Mouse (Mus musculus) thymus, adult 2 months (tissue): Measurements from ENCODE around the gene Selplg.

ENCODE experiments used
- CTCF ChIP-seq: fragments of 200-500 bp; IDR thresholded peaks from 2 replicates; pipeline ENCODE4 v1.5.1; 2012; ENCODE audit warnings: mild to moderate bottlenecking, control low read depth, low read length, moderate library complexity, borderline replicate concordance; ENCODE audit not compliant: control insufficient read depth, poor library complexity, insufficient read depth; ENCODE audit errors: extremely low read depth
- POLR2A ChIP-seq: fragments of 200-500 bp; IDR thresholded peaks from 2 replicates; pipeline ENCODE4 v1.6.1; 2012; ENCODE audit warnings: mild to moderate bottlenecking, low read length, control low read depth, moderate library complexity; ENCODE audit not compliant: control insufficient read depth, poor library complexity, insufficient read depth; ENCODE audit errors: extremely low read depth

DNA sequence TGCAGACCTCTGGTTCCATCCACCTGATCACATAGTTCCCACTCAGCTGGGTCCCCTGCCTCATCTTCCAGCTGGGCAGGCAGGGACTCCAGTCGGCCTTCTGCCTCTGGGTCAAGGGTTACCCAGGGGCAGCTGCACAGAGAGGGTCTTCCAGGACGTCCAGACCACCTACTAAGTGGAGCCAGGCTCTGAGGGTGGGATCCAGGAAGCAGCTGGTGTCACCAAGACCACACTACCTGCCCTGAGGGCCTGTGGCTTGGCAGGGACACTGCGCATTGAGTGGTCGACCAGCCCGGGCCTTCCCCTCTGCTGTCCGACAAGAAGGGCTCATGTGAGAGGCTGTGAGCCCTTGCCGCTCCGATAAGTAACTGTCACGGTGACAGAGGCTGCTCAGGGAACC is 24.7 kb downstream of the Selplg start:
- TF ChIP-seq CTCF (no peak), POLR2A (no peak)
